Mouse (Mus musculus) spleen, postnatal 4 days (tissue): Measurements from ENCODE around the gene Olfr1122.
"Not testable (repeated sequence)": the region's sequence is repeated elsewhere in the genome, so short reads cannot be mapped to it uniquely, and the experiment has no call there.

Experiments
- DNase-seq, 2 experiments: peaks; one replicate each; pipeline ENCODE4 v3.0.0; 2022; ENCODE audit warnings: low spot score in 2 of 2

Gene Olfr1122

DNA sequence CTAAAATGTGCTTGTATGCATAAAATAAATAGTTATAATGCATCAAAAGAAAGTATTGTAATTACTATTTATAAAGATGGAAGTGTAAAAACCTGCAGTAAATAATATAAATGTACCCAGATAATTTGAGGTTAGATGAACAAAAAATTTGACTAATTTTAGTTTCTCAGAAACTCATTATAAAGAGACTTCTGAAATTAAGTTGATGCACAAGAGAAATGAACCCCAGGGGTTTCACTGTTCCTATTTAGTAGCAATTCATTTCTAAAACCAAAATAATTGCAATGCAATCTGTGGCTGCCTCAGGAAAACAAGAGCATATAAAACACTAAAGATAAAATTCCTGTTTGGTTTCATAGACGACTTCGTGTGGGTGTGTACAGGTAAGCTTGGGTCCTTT, at the start of gene Olfr1122:
TSS of gene Olfr1122 (plus strand) at position 301 of the 400 bp plus-strand sequence.
- DNase-seq: no peak

DNA sequence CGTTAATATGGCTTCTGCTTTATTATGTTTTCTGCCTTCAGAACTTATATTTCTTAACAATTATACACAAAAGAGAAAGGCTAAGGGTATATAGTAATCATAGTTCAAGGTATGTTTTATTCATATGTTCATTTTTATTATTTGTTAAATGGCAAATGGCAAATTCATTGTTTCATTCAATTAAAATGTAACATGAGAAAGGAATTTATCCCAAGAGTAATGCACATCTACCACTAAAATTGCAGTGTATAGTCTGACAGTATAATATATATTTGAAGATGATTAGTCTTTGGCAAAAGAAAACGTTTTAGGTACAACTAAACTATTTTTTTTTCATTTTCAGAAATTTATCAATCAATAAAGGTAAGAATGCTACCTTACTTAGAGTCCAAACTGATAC, 31.1 kb upstream of the Olfr1122 start, which contains the start of gene Olfr1120:
TSS of gene Olfr1120 (plus strand) at position 301 of the 400 bp plus-strand sequence.
- DNase-seq: no peak

DNA sequence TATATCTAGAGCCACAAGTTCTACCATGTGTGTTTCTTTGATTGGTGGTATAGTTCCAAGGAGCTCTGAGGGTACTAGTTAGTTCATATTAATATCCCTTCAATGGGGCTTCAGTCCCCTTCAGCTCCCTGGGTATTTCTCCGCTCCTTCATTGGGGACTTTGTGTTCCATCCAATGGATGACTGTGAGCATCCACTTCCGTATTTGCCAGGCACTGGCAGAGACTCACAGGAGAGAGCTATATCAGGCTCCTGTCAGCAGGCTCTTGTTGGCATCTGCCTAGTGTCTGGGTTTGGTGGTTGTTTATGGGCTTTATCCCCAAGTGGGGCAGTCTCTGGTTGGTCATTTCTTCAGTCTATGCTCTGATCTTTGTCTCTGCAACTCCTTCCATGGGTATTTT, 25.5 kb upstream of the Olfr1122 start:
- not testable (repeated sequence) for DNase-seq

DNA sequence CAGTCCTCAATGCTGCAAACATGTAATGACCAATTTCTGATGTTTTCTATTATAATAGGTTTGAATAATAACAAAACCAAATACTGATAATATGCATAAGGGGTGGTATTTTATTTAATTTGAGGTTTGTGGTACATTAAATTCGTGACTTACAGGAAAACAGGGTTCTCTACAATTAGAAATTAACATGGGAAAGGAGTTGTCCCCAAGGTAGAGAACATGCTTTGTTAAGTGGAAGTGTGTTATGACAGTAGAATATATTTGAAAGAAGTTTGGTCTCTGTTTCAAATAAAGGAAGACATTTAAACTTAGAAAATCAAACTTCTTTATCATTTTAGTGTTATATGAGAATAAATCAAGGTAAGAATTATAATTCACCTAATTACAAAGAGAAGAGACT, 16.1 kb upstream of the Olfr1122 start, which contains the start of gene Olfr1121:
TSS of gene Olfr1121 (plus strand) at position 301 of the 400 bp plus-strand sequence.
- no peak for DNase-seq

DNA sequence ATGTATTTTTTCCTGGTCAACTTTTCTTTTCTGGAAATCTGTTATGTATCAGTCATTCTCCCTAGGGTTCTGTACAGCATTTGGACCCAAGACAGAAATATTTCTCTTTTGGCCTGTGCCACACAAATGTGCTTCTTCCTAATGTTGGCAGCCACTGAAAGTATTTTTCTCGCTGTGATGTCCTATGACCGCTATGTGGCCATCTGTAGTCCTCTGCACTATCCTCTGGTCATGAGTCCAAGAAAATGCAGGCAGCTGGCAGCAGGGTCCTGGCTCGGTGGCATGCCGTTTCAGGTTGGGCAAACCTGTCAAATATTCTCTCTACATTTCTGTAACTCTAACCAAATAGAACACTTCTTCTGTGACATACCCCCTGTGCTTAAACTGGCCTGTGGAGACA, 13.9 kb upstream of the Olfr1122 start:
- no peak for DNase-seq

DNA sequence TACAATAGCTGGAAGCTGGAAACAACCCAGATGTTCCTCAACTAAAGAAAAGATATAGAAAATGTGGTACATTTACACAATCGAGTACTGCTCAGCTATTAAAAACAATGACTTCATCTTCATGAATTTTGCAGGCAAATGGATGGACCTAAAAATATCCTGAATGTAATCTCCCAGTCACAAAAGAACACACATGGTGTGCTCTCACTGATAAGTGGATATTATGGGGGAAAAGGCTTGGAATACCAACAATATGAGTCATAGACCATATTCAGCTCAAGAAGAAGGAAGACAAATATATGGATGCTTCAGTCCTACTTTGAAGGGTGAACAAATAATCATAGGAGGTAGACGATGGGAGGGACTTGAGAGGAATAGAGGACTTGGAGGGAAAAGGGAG, 1.7 kb upstream of the Olfr1122 start:
- no peak for DNase-seq

DNA sequence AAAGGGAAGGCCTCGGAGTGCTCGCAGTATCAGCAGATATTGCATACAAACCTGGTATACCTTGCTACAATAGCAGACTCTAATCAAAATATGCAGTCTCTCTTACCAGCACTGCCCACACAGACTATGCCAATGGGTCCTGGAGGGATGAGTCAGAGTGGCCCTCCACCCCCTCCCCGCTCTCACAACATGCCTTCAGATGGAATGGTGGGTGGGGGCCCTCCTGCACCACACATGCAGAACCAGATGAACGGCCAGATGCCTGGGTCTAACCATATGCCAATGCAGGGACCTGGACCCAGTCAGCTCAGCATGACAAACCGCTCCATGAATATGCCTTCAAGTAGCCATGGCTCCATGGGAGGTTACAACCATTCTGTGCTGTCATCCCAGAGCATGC, 8.0 kb downstream of the Olfr1122 start:
- DNase-seq: not testable (repeated sequence)

DNA sequence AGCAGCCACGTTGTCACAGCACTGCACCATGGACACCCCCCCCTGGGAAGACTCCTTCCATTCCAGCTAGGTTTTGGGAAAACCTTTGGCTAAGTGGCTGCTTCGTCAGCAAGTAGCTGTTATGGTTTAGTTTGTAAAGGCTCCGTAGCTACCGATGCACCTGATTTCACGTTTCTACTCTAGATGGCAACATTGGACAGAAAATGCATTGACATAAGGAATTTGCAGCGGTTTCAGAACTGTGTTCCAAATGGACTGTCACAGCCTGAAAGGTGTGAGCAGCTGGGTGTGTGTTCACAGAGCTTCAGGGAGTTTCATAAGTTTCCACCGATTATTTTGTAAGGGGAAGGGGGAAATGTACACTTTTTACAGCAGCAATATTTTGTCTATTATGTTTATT, 9.0 kb downstream of the Olfr1122 start:
- not testable (repeated sequence) for DNase-seq

DNA sequence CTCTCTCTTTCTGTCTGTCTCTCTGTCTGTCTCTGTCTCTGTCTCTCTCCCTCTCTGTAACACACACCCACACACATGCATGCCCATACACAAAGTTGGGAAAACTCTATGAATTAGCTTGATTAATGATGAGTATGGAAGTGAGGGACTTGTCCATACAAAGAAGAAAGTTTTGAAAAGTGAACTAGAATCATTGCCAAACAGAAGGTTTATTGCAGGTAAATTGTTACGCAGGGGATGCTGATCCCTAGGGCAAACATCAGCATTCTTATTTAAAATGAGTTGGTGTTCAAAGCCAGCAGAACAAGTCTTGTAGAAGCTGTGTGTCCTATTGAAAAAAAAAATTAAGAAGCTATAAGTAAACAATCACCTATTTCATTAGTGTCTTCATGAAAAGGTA, 30.7 kb downstream of the Olfr1122 start, which contains the start of gene Olfr1123:
TSS of gene Olfr1123 (plus strand) at position 301 of the 400 bp plus-strand sequence.
- no peak for DNase-seq

DNA sequence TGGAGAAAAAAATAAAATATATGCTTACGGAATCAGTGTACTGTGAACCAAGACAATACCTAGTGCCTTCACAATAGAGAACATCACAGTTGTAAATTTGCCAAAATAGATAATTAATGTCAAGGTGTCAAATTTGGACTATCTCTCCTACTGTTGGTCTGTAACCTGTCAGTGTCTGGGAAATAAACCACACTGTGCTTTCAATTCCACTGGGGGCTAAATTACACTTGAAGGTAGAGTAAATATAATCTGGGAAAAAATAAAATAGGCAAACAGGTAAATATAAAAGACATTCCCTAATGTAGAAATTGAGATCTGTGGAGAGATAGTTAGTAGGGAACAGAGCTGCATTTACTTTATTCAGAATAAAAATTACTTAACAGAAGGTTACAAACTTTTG, 44.3 kb downstream of the Olfr1122 start, which contains the start of gene Olfr1124:
TSS of gene Olfr1124 (plus strand) at position 301 of the 400 bp plus-strand sequence.
- no peak for DNase-seq

DNA sequence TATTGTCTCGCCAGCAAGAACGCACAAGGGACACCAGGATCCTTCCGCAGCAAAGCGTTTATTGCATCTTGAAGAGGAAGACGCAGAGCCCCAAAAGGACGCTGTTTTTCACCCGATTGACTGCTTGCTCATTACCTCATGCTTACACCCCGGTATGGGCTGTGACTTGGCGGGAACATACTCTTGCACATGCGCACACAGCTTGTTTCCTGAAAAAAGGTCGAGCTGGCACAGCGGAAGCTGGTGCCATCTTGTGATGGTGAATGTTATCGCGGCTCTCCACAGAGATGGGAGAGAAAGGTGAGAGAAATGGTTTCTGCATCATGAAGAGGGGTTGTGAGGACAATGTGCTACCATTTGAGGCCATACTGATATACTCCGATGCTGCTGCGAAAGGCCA, 52.1 kb downstream of the Olfr1122 start:
- no peak for DNase-seq
